Mouse (Mus musculus) layer of hippocampus, adult 11-12 months (tissue): ENCODE measurements at regions not wholly inside any gene's neighbourhood (a gene's known extent, or its start where the extent isn't known, plus 50 kb on each side); places are given as distances from the start of the nearest gene placed in this dataset.
A peak's percentile ranks its signal among the peaks of the same experiment; 100 is the strongest.

Source experiments
- DNase-seq: peaks from one replicate; pipeline ENCODE4 v3.0.0; 2022; ENCODE audit warnings: low spot score

- DNase-seq: no peak
Measured at GRCm38 (mm10) chr2:122863343-122863970, 98.4 kb downstream of the Sqor start.

GRCm38 (mm10) chr2:122863971-122864348, 98.9 kb downstream of the Sqor start:
- DNase-seq: no peak

GRCm38 (mm10) chr2:122887111-122887510, 122.1 kb downstream of the Sqor start:
- no peak for DNase-seq

- no peak for DNase-seq
Measured at GRCm38 (mm10) chr2:122887526-122887925, 122.5 kb downstream of the Sqor start.

GRCm38 (mm10) chr2:122905129-122906072, 140.4 kb downstream of the Sqor start:
- no peak for DNase-seq

GRCm38 (mm10) chr2:122916772-122917171, 151.7 kb downstream of the Sqor start:
- peak; percentile 32 for DNase-seq

GRCm38 (mm10) chr2:122937922-122938321, 172.9 kb downstream of the Sqor start:
- peak; percentile 48 for DNase-seq

GRCm38 (mm10) chr2:122944841-122945240, 179.8 kb downstream of the Sqor start:
- DNase-seq: no peak

GRCm38 (mm10) chr2:122945891-122946290, 180.9 kb downstream of the Sqor start:
- no peak for DNase-seq

- DNase-seq: no peak
Measured at GRCm38 (mm10) chr2:122949031-122949430, 184.0 kb downstream of the Sqor start.

GRCm38 (mm10) chr2:122961701-122962100, 196.7 kb downstream of the Sqor start:
- no peak for DNase-seq

GRCm38 (mm10) chr2:122968809-122969628, 204.0 kb downstream of the Sqor start:
- DNase-seq: peak; percentile 11
